Mouse (Mus musculus) midbrain, embryonic 11.5 days (tissue): Measurements from ENCODE around the gene Hoxa9. TPM values are rescaled to one million over a fixed set of nuclear protein-coding genes. Genes with fewer than 3 reads are reported as not detected.

ENCODE experiments used
- ATAC-seq: fragments of 200-750 bp; cut with Nextera tagmentation; 2 replicates; pipeline ENCODE4 v1.8.0; 2017; ENCODE audit warnings: moderate TSS enrichment, moderate library complexity; ENCODE audit not compliant: low FRiP score
- DNase-seq: peaks from one replicate; pipeline ENCODE4 v3.0.0; 2015; ENCODE audit warnings: low spot score; ENCODE audit errors: missing footprints
- H3K27ac ChIP-seq: fragments of 300-500 bp; sonication (generic); 2 replicates; pipeline ENCODE4 v1.5.1; 2014; ENCODE audit warnings: low read depth, low read length
- H3K27me3 ChIP-seq: fragments of 300-500 bp; sonication (generic); 2 replicates; pipeline ENCODE4 v1.6.1; 2014; ENCODE audit warnings: mild to moderate bottlenecking, low read length, moderate library complexity, mixed read lengths; ENCODE audit not compliant: control insufficient read depth, insufficient read depth
- H3K36me3 ChIP-seq: fragments of 300-500 bp; sonication (generic); 2 replicates; pipeline ENCODE4 v1.6.1; 2014; ENCODE audit warnings: mild to moderate bottlenecking, low read length, moderate library complexity, mixed read lengths; ENCODE audit not compliant: control insufficient read depth, insufficient read depth
- H3K4me1 ChIP-seq: fragments of 300-500 bp; sonication (generic); 2 replicates; pipeline ENCODE4 v1.6.1; 2014; ENCODE audit warnings: low read length; ENCODE audit not compliant: control insufficient read depth, insufficient read depth
- H3K4me2 ChIP-seq: fragments of 300-500 bp; sonication (generic); 2 replicates; pipeline ENCODE4 v1.6.1; 2014; ENCODE audit warnings: mild to moderate bottlenecking, moderate library complexity
- H3K4me3 ChIP-seq: fragments of 300-500 bp; sonication (generic); 2 replicates; pipeline ENCODE4 v1.5.1; 2014; ENCODE audit warnings: low read depth, low read length
- H3K9ac ChIP-seq: fragments of 300-500 bp; sonication (generic); 2 replicates; pipeline ENCODE4 v1.6.1; 2014; ENCODE audit warnings: low read length
- H3K9me3 ChIP-seq: fragments of 300-500 bp; sonication (generic); 2 replicates; pipeline ENCODE4 v1.6.1; 2016; ENCODE audit warnings: low read length; ENCODE audit not compliant: control insufficient read depth
- WGBS: fragments of 180-500 bp; shearing (Covaris S2); extraction: QIAGEN DNeasy Blood & Tissue Kit; methylation state at CpG from one replicate; pipeline ENCODE4 v1.1.7; 2014; 5-methylcytosine and 5-hydroxymethylcytosine counted together
- polyA plus RNA-seq: library from polyadenylated mRNA; unstranded; fragments of >200 nt; fragmentation: Nextera tagmentation; extraction: Ambion mirVana; gene quantifications from 2 replicates; pipeline ENCODE4 v1.2.1, GENCODE M21; 2014

Hoxa9 gene
- polyA plus RNA-seq, 1 experiment from 2014 or later: not detected

GRCm38 (mm10) chr6:52220865-52221310 lies 10.0 kb downstream of the Hoxa9 start:
- peaks cover 11% of the 10 kb centered on the region for H3K4me1 ChIP-seq
- DNase-seq: peak; percentile 95
- H3K4me2 ChIP-seq: no peak overlapping the region; the same call in 1 of the 2 replicates
- H3K9me3 ChIP-seq: no peaks in the 10 kb centered on the region
- ATAC-seq: no peak
- no peak overlapping the region for H3K4me3 ChIP-seq
- H3K9ac ChIP-seq: no peak overlapping the region
- no peak overlapping the region for H3K27ac ChIP-seq
- H3K36me3 ChIP-seq: no peaks in the 10 kb centered on the region
- H3K27me3 ChIP-seq: peaks cover 100% of the 10 kb centered on the region
- WGBS: 6% methylated on average over 12 of the region's 12 CpGs

GRCm38 (mm10) chr6:52220003-52220864 lies 10.7 kb downstream of the Hoxa9 start:
- Histone ChIP-seq H3K36me3 (no peaks in the 10 kb centered on the region), H3K4me1 (peaks cover 11% of the 10 kb centered on the region), H3K4me2 (no peak overlapping the region), H3K27me3 (peaks cover 100% of the 10 kb centered on the region), H3K4me3 (no peak overlapping the region), H3K9ac (no peak overlapping the region), H3K9me3 (no peaks in the 10 kb centered on the region), H3K27ac (no peak overlapping the region)
- no peak for ATAC-seq
- WGBS: 12% methylated on average over 32 of the region's 32 CpGs
- DNase-seq: peak; percentile 96

DNA sequence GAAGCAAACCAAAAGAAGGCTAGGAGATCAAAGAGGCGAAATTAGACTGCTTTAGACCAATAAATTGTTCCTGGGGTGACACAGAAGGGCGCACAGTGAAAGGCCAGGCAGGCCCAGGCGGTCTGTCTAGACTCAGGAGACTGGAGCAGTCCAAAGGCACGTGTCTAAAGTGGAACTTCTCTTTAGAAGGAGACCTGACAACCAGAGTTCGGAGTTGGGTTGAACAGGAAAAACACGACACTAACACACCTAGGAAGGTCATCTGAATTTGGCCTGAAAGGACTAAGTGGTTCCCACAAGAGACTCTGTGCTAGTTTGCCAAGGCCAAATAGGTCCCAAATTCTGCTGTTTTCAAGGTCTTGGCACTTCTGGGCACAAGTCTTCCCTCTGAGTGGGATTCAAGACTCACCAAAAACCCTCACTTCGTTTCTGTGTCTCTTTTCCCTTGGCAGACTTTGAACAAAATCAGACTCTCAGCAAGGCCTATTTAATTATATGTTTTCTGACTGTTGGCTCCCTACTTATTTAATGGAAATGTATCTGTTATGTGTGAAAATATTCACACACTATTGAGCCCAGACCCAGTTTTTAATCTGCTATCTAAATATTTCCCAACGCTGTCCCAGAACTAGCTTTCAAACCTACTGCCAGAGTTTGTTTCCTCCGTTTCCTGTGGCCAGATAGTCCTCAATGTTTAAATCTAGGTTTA lies 11.5 kb downstream of the Hoxa9 start:
- no peaks in the 10 kb centered on the region for H3K9me3 ChIP-seq
- no peak overlapping the region for H3K4me3 ChIP-seq
- no peak overlapping the region for H3K27ac ChIP-seq
- WGBS: 15% methylated on average over 9 of the region's 9 CpGs
- no peak for ATAC-seq
- no peaks in the 10 kb centered on the region for H3K36me3 ChIP-seq
- H3K4me1 ChIP-seq: peaks cover 11% of the 10 kb centered on the region
- H3K9ac ChIP-seq: no peak overlapping the region
- peak; percentile 97 for DNase-seq
- no peak overlapping the region for H3K4me2 ChIP-seq
- peaks cover 100% of the 10 kb centered on the region for H3K27me3 ChIP-seq

DNA sequence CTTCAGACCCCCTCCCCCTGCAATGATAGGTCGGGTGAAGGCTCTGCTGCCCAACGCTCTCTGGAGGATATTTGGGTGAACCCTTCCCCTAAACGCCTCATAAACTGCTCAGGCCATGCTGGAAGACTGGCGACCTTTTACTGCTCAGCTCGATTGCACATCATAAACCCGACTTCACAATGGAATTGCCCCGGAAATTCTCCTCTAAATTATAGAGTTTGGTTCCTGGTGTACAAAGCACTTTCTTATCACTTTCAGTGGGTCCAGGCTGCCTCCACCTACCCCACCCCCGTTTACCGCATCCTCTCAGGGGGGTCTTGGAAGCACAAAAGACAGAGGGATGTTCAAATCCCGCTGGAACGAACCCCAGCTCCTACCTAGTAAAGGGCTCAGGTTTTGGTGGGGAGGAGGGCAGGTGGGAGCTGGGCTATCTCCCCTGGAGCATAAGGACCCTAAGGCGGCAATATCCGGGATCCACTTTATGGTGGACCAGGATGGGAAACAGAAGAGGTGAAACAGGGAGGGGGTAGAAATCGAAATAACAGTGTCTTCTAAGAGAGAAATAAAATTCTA lies 12.2 kb downstream of the Hoxa9 start:
- Histone ChIP-seq H3K27ac (no peak overlapping the region), H3K4me3 (no peak overlapping the region), H3K27me3 (peaks cover 100% of the 10 kb centered on the region), H3K4me1 (peaks cover 11% of the 10 kb centered on the region), H3K4me2 (no peak overlapping the region), H3K9ac (no peak overlapping the region), H3K9me3 (no peaks in the 10 kb centered on the region), H3K36me3 (no peaks in the 10 kb centered on the region)
- ATAC-seq: no peak
- 7% methylated on average over 14 of the region's 14 CpGs for WGBS
- DNase-seq: peak; percentile 97

GRCm38 (mm10) chr6:52217895-52218642 lies 12.8 kb downstream of the Hoxa9 start:
- peak; percentile 95 for DNase-seq
- no peak overlapping the region for H3K4me3 ChIP-seq
- H3K9me3 ChIP-seq: no peaks in the 10 kb centered on the region
- H3K36me3 ChIP-seq: no peaks in the 10 kb centered on the region
- H3K9ac ChIP-seq: no peak overlapping the region
- H3K27me3 ChIP-seq: peaks cover 100% of the 10 kb centered on the region
- no peak for ATAC-seq
- WGBS: 5% methylated on average over 23 of the region's 23 CpGs
- H3K27ac ChIP-seq: no peak overlapping the region
- H3K4me2 ChIP-seq: no peak overlapping the region
- peaks cover 11% of the 10 kb centered on the region for H3K4me1 ChIP-seq

DNA sequence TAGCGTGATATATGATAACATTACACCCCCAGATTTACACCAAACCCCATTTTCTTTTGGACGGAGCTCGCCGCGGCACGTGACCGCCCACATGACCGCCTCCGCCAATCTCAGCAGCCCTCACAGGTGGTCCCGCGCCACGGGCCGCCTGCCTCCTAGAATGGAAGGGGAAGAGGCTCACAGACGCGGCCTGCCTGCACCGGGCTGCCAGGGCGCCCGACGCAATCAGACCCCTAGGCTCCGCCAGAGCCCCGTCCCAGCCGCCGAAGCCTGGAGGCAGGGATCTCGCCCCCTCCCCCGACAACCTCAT lies 13.5 kb downstream of the Hoxa9 start:
- H3K27me3 ChIP-seq: peaks cover 100% of the 10 kb centered on the region
- peak; percentile 57 for ATAC-seq
- H3K4me2 ChIP-seq: peak overlapping the region; percentile 42
- H3K9me3 ChIP-seq: no peaks in the 10 kb centered on the region
- under 1% methylated on average over 24 of the region's 25 CpGs for WGBS
- peaks cover 11% of the 10 kb centered on the region for H3K4me1 ChIP-seq
- peak; percentile 94 for DNase-seq
- peak overlapping the region; percentile 26 for H3K4me3 ChIP-seq
- H3K27ac ChIP-seq: no peak overlapping the region
- H3K9ac ChIP-seq: no peak overlapping the region
- H3K36me3 ChIP-seq: no peaks in the 10 kb centered on the region

- WGBS: 3% methylated on average over 59 of the region's 60 CpGs
- ATAC-seq (no peak), DNase-seq (peak; percentile 95)
- peaks cover 11% of the 10 kb centered on the region for H3K4me1 ChIP-seq
- no peaks in the 10 kb centered on the region for H3K9me3 ChIP-seq
- H3K4me3 ChIP-seq: peak overlapping the region; percentile 26
- no peaks in the 10 kb centered on the region for H3K36me3 ChIP-seq
- H3K27ac ChIP-seq: no peak overlapping the region
- peaks cover 100% of the 10 kb centered on the region for H3K27me3 ChIP-seq
- H3K4me2 ChIP-seq: peak overlapping the region; percentile 42
- H3K9ac ChIP-seq: no peak overlapping the region
Observed at GRCm38 (mm10) chr6:52216691-52217458, 14.0 kb downstream of the Hoxa9 start.

GRCm38 (mm10) chr6:52215771-52216535 lies 14.9 kb downstream of the Hoxa9 start:
- Histone ChIP-seq H3K4me2 (no peak overlapping the region), H3K4me1 (peaks cover 8% of the 10 kb centered on the region), H3K27me3 (peaks cover 100% of the 10 kb centered on the region), H3K9me3 (no peaks in the 10 kb centered on the region), H3K9ac (no peak overlapping the region), H3K36me3 (no peaks in the 10 kb centered on the region), H3K4me3 (no peak overlapping the region), H3K27ac (no peak overlapping the region)
- no peak for ATAC-seq
- WGBS: 2% methylated on average over 30 of the region's 30 CpGs
- DNase-seq: no peak
